Mouse (Mus musculus) large intestine, adult 2 months (tissue): ENCODE data around the gene 9430097D07Rik. TPM values are rescaled to one million over a fixed set of nuclear protein-coding genes. Genes with fewer than 3 reads are reported as not detected.

ENCODE experiments used
- DNase-seq: peaks from one replicate; pipeline ENCODE4 v3.0.0-alpha.2; 2012; ENCODE audit warnings: low read depth, low spot score
- WGBS: fragments of 180-500 bp; shearing (Covaris S2); methylation state at CpG from one replicate; pipeline ENCODE4 v1.1.7; 2018; 5-methylcytosine and 5-hydroxymethylcytosine counted together
- polyA plus RNA-seq: library from polyadenylated mRNA; depleted of rRNA; stranded (reverse); fragments of >200 nt; gene quantifications from 2 replicates; pipeline ENCODE4 v1.2.3, GENCODE M21; 2012

Gene 9430097D07Rik
- polyA plus RNA-seq, 1 experiment, result 0.05 TPM

GRCm38 (mm10) chr2:32598506-32598905 is 23.0 kb upstream of the 9430097D07Rik start:
- 54% methylated on average over 8 of the region's 8 CpGs for WGBS
- DNase-seq, result no peak

- DNase-seq, result no peak
- WGBS, result 50% methylated on average over 5 of the region's 5 CpGs
Measured at GRCm38 (mm10) chr2:32597699-32598098, 22.2 kb upstream of the 9430097D07Rik start.

GRCm38 (mm10) chr2:32597248-32597647 is 21.8 kb upstream of the 9430097D07Rik start:
- no peak for DNase-seq
- WGBS, result 36% methylated on average over 5 of the region's 5 CpGs

DNA sequence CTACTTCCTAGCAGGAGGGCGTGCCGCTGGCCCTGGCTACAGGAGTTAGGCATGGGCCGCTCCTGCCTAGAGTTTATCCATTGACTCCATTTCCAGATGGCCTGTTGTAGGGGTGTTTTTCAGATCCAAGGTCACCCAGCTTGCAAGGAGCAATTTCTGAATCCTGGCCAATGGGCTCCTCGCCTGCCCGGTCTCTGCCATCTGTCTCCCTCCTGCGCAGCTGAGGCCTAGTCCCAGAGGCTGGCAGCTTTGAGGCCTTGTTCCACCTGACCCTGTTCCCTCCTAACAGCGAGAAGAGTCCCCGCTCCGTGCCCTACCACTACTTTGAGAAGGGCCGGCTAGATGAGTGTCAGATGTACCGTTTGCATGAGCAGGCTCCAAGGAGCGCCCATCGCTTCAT is 21.2 kb upstream of the 9430097D07Rik start:
- 67% methylated on average over 13 of the region's 13 CpGs for WGBS
- DNase-seq, result no peak

DNA sequence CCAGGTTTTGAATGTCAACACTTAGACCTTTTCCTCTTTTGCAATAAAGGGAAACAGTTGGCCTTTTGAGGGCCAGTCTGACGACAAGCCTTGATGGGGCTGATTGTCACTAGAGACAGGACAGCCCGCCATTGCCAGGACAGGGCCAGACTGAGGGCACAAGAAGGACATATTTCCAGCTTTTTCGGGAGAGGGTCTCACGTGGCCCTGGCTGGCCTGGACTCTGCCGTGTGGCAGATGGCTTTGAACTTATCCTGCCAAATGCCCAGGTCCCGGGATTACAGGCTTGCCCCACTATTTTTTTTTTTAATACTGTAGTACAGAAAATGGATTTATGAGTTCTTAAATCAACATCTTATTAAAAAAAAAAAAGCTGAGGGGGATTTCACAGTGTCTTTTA is 15.8 kb upstream of the 9430097D07Rik start:
- DNase-seq, result no peak
- 42% methylated on average over 6 of the region's 6 CpGs for WGBS

DNA sequence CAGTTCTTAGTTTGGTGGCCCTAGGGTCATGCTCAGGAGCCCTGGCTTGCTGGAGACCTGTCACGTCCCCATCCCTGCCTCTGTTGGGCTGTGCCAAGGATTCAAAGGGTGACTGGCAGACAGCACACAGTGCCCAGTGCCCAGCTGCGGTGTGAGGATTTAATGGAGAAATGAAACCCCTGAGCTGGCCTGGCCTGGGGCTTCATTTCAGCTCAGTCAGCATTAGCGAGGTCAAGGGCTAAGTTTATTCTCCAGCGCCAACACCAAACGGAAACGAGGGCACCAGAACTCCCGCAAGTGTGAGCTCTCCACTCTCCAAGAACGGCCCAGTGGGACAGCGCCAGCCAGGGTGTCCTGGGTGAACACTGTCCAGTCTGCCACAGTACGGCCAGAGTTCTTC is 14.7 kb upstream of the 9430097D07Rik start:
- WGBS, result 72% methylated on average over 10 of the region's 10 CpGs
- no peak for DNase-seq

GRCm38 (mm10) chr2:32589213-32589795 is 13.8 kb upstream of the 9430097D07Rik start:
- WGBS, result 46% methylated on average over 11 of the region's 11 CpGs
- DNase-seq, result no peak

GRCm38 (mm10) chr2:32587731-32588321 is 12.3 kb upstream of the 9430097D07Rik start:
- no peak for DNase-seq
- WGBS, result 29% methylated on average over 9 of the region's 9 CpGs

- 1% methylated on average over 38 of the region's 38 CpGs for WGBS
- DNase-seq, result no peak
Measured at GRCm38 (mm10) chr2:32586871-32587351, 11.4 kb upstream of the 9430097D07Rik start, which contains the start of gene St6galnac4. TSS of gene St6galnac4 (plus strand) at chr2:32587095.

DNA sequence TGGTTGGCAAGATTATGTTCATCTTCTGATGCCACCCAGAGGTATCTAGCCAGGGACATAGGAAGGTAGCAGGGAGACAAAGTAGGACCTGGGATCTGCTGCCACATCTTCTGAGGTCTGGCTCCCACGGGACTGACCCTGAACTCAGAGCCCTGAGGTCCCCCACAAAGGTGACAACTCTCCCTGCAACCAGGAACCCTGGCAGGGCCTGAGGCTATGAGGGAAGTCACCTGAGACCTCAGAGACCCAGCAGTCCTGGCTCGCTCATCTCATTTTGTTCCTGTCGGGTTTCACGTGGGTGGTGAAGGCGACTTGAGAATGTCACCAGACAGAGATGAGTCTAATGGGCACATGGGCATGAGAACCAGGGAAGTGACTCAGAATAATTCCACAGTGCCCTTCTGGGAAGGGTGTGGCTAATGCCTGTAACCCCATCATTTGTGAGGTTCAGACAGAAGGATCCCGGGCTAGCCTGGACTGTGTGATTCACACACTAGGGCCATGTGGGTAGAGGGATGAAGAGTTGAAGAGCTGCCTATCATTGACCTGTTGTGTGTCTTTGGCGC is 9.7 kb upstream of the 9430097D07Rik start:
- WGBS, result 90% methylated on average over 7 of the region's 7 CpGs
- DNase-seq, result no peak

GRCm38 (mm10) chr2:32582830-32583799 is 7.6 kb upstream of the 9430097D07Rik start:
- WGBS, result 15% methylated on average over 37 of the region's 37 CpGs
- DNase-seq, result no peak

- DNase-seq, result no peak
- WGBS, result 63% methylated on average over 19 of the region's 19 CpGs
Measured at GRCm38 (mm10) chr2:32581450-32582095, 6.1 kb upstream of the 9430097D07Rik start.

DNA sequence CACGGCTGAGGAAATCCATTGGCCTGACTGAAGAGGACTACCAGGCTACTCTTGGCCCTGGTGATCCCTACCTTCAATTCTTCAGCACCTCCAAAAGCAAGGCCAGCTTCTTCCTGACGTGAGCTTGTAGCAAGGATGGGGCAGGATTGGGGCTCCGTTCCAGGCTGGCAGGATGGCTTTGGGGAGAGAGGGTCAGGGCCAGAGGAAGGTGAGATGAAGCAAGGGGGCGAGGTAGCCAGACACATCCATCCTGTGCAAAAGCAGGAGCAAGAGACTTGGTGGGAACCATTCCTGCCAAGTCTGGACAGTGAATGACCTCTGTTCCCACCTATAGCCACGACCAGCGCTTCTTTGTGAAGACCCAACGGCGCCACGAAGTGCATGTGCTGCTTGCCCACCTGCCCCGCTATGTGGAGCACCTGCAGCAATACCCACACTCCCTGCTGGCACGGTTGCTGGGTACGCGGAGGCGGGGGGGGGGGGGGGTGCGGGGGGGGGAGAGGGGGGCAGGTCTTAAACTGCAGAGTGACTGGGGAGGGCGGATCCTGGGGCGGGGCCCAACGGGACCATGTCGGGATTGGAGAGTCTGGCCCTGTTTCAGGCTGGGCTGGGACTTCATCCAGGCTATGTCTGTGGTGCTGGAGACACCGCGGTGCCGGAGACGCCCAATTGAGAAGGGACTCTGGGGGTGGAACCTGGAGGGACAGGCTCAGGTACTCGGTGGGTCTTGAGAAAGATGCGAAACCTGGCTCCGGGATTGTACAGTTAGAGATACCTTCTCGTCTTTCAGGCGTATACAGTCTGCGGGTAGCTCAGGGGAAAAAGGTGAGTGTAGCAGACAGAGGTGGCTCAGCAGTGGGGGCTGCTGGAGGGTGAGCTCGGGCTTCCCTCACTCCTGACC is 2.9 kb upstream of the 9430097D07Rik start:
- 31% methylated on average over 25 of the region's 30 CpGs for WGBS
- DNase-seq, result no peak

GRCm38 (mm10) chr2:32576532-32576931 is 1.0 kb upstream of the 9430097D07Rik start:
- no peak for DNase-seq
- WGBS, result 89% methylated on average over 9 of the region's 9 CpGs

DNA sequence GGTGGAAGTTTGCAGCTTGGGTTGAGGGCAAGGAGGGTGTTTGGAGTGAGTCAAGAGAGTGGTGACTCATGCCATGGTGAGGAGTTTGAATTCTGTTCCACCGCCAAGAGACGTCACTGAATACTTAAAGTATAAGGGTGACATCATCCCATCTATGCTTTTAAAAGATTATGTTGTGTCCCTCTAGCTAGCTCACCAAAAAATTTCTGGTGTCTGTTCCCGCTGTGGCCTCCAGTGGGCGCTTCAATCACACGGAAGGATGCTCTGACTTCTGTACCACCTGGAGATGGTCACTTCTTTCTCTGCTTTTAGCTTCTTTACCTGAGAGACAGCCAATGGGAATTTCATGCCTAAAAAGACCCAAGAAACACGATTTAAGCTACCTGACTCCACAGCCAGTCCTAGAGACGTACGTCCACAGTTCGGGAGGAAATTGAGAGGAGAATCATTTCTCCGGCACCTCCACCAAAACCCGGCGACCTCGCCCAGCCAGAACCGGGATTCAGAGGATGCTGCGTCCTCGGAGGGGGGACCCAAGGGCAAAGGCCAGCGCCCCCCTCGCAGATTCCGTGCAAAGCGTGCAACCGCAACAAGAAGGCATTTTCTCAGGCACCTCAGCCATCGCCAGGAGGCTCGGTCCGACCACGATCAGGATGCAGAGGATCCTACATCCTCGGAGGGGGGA is 441 bp downstream of the 9430097D07Rik start:
- 5% methylated on average over 26 of the region's 26 CpGs for WGBS
- DNase-seq, result no peak

DNA sequence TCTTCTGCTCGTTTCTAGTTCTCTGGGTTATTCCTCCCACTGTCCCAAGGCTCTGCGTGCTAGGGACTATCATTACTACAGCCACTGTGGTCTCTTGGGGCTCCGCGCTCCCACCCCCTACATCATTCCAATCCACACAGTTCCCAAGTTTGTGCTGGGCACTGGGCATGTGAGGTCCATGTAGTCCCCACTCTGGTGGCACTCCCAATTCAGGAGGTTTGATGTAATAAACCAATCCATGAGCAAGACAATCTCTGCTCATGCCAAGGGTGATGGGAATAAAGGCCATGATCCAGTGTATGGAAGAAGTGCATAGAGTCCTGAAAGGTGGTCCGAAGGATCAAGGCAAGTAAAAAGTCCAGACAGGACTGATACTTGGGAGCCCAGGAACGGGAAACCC is 987 bp downstream of the 9430097D07Rik start, which contains the start of gene Pip5kl1:
TSS of gene Pip5kl1 (plus strand) at position 301 of the 400 bp plus-strand sequence.
- 73% methylated on average over 6 of the region's 6 CpGs for WGBS
- no peak for DNase-seq

- 88% methylated on average over 11 of the region's 11 CpGs for WGBS
- DNase-seq, result no peak
Measured at GRCm38 (mm10) chr2:32572196-32572595, 3.3 kb downstream of the 9430097D07Rik start.
